Mouse (Mus musculus) midbrain, postnatal 0 days (tissue): ENCODE data around the gene Fem1a. TPM values are rescaled to one million over a fixed set of nuclear protein-coding genes. Genes with fewer than 3 reads are reported as not detected.
A peak's percentile ranks its signal among the peaks of the same experiment; 100 is the strongest.

ENCODE experiments used
- ATAC-seq: fragments of 200-750 bp; cut with Nextera tagmentation; 2 replicates; pipeline ENCODE4 v1.8.0; 2017; ENCODE audit warnings: moderate number of reproducible peaks, mild to moderate bottlenecking, moderate TSS enrichment, moderate library complexity; ENCODE audit not compliant: low FRiP score
- DNase-seq: peaks from one replicate; pipeline ENCODE4 v3.0.0-alpha.2; 2015; ENCODE audit warnings: low spot score
- H3K27ac ChIP-seq: fragments of 300-500 bp; sonication (generic); 2 replicates; pipeline ENCODE4 v1.5.1; 2014; ENCODE audit warnings: low read depth, mild to moderate bottlenecking, low read length, mixed read lengths
- H3K27me3 ChIP-seq: fragments of 300-500 bp; sonication (generic); 2 replicates; pipeline ENCODE4 v1.6.1; 2014; ENCODE audit warnings: low read length, control low read depth, mixed read lengths; ENCODE audit not compliant: insufficient read depth
- H3K36me3 ChIP-seq: fragments of 300-500 bp; sonication (generic); 2 replicates; pipeline ENCODE4 v1.6.1; 2014; ENCODE audit warnings: low read length, control low read depth, mixed read lengths; ENCODE audit not compliant: insufficient read depth
- H3K4me1 ChIP-seq: fragments of 300-500 bp; sonication (generic); 2 replicates; pipeline ENCODE4 v1.6.1; 2014; ENCODE audit warnings: mild to moderate bottlenecking, control low read depth, antibody characterized with exemption, low read length, mixed read lengths; ENCODE audit not compliant: insufficient read depth
- H3K4me2 ChIP-seq: fragments of 300-500 bp; sonication (generic); 2 replicates; pipeline ENCODE4 v1.6.1; 2014; ENCODE audit warnings: low read depth, mild to moderate bottlenecking, low read length, mixed read lengths; ENCODE audit not compliant: poor library complexity, severe bottlenecking
- H3K4me3 ChIP-seq: fragments of 300-500 bp; sonication (generic); 2 replicates; pipeline ENCODE4 v1.5.1; 2014; ENCODE audit warnings: low read depth, mild to moderate bottlenecking, low read length, moderate library complexity
- H3K9ac ChIP-seq: fragments of 300-500 bp; sonication (generic); replicated peaks from 2 replicates; pipeline ENCODE4 v1.6.1; 2014; ENCODE audit warnings: mild to moderate bottlenecking, low read length, moderate library complexity, mixed read lengths; ENCODE audit not compliant: poor library complexity, severe bottlenecking
- H3K9me3 ChIP-seq: fragments of 300-500 bp; sonication (generic); 2 replicates; pipeline ENCODE4 v1.6.1; 2016; ENCODE audit warnings: low read length, control low read depth
- CTCF ChIP-seq: IDR thresholded peaks from 2 replicates; pipeline ENCODE4 v1.5.1; 2016; ENCODE audit warnings: antibody characterized with exemption, mild to moderate bottlenecking
- WGBS: fragments of 180-500 bp; shearing (Covaris S2); extraction: QIAGEN DNeasy Blood & Tissue Kit; methylation state at CpG from one replicate; pipeline ENCODE4 v1.1.7; 2014; 5-methylcytosine and 5-hydroxymethylcytosine counted together
- polyA plus RNA-seq: library from polyadenylated mRNA; unstranded; fragments of >200 nt; fragmentation: Nextera tagmentation; extraction: Ambion mirVana; gene quantifications from 2 replicates; pipeline ENCODE4 v1.2.1, GENCODE M21; 2015
- total RNA-seq: library from RNA; depleted of rRNA; stranded (reverse); fragments of >200 nt; gene quantifications from 2 replicates; pipeline ENCODE4 v1.2.3, GENCODE M21; 2014

Fem1a gene
- total and polyA plus RNA-seq, 2 experiments from 2014 or later, result 14.2 to 43.2 TPM

DNA sequence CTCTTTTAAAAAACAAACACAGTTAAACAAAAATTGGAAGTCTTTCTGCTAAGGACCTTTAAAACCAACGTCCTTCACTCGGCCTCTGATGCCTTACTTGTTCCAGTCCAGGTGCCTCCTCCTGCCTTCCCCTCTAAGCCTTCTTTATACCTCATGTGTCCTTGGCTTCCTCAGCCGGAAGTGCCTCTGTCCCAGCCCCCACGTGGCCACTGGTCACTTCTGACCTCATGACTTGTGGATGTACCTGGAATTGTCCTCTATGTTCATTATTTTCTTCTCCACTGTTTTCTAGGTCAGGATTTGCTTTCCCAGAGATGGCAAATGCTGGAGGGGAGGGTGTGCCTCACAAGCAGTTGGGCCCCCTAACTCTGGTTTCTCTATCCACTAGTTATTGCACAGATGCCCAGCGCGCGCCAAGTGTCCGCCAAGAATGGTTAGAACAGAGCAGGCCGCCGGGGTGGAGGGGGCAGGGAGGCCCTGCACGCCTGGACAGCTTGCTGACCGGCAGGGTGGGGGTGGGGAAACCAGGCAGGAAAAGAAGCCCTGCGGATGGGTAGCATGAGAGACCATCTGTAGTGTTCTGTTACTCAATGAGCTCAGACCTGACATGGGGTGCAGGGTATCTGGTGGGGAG, 45.9 kb downstream of the Fem1a start:
- Histone ChIP-seq H3K4me1 (0 out of 2 replicates have a peak, but pooled peaks cover 3% of the 10 kb centered on the region), H3K27ac (no peak overlapping the region), H3K4me3 (no peak overlapping the region), H3K36me3 (no peaks in the 10 kb centered on the region), H3K4me2 (no peak overlapping the region), H3K9me3 (no peaks in the 10 kb centered on the region), H3K27me3 (no peaks in the 10 kb centered on the region), H3K9ac (no peak overlapping the region)
- WGBS, result 21% methylated on average over 13 of the region's 13 CpGs
- peak; percentile 12 for DNase-seq
- ATAC-seq, result no peak
- no peak for TF ChIP-seq CTCF

DNA sequence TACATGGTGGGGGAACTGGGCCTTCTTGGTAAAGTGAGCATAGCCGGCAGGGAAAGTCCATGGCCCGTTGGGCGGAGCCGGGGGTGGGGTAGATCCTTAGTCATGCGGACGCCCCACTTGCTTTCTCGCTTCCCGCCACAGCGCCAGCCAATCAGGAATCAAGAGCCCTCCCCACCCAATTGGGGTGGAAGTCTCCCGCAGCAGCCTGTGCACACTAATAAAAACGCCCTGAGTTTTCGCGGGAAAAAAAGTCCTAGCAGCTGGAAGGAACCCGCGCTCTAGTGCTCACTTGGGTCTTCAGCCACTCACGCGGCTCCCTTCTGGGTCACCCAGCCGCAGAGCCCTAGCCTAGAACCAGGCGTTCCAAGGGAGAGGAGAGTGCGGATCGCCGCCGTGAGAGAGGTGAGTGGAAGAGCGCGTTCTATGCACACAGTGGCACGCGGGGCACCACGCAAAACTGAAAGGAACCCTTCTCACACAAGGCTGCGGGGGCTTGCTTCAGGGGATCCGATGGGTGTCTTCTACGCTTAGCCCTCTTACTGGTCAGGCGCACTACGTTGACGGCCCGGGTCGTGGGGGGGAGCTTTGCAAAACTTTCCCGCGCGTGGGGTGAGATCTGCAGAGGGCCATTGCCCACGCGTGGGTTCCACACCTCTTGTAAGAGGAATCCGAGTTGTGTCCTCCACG, 46.7 kb downstream of the Fem1a start, which contains the start of gene Uhrf1:
Uhrf1 (plus strand) TSS at position 162 of the 687 bp plus-strand sequence.
- H3K4me2 ChIP-seq, result peak within 1 kb of the TSS; percentile 95
- peak within 1 kb of the TSS; percentile 60 for H3K4me3 ChIP-seq
- 0 out of 2 replicates have a peak, but pooled peaks cover 3% of the 10 kb centered on the region for H3K4me1 ChIP-seq
- under 1% methylated on average over 43 of the region's 43 CpGs for WGBS
- no peaks in the 10 kb centered on the region for H3K36me3 ChIP-seq
- no peak within 1 kb of the TSS for H3K27ac ChIP-seq
- H3K9me3 ChIP-seq, result no peaks in the 10 kb centered on the region
- DNase-seq (peak; percentile 77), ATAC-seq (peak; percentile 18)
- H3K27me3 ChIP-seq, result no peaks in the 10 kb centered on the region
- TF ChIP-seq CTCF, result no peak
- H3K9ac ChIP-seq, result 0 out of 2 replicates have a peak within 1 kb of the TSS, but pooled peaks have one; percentile 44

DNA sequence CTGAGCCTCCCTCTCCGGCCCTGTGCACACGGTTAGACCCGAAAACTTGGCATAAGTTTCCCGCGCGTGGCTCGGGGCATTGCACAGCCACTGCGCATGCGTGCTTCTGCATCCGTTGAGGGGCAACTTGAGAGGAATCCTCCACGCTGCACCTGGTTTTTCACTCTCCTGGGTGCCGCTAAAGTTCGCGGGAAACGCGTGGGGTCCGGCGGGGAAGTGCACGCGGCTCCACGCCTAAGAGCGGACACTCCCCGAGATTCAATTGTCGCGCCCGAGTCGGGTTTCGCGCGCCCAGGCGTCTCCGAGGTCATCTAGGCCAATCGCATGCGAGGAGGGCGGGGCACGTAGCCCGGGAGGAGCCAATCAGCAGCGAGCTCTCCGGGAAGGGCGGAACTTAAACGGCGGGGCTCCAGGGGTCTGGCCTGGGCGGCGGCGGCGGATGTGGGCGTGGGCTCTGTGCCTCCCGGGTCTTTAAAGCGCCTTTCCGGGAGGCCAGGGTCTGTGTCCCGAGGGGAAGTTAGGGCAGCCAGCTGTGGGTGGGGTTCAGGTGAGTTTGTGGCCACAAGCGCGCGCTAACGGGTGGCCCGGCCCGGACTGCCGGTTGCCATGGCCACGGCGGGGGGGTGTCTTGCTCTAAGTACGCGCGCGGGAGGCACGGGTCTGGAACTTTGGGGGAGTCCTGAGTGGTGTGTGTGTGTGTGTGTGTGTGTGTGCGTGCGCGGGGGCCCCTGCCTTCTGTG, 47.4 kb downstream of the Fem1a start:
- TF ChIP-seq CTCF, result no peak
- H3K27ac ChIP-seq, result no peak overlapping the region
- H3K27me3 ChIP-seq, result no peaks in the 10 kb centered on the region
- under 1% methylated on average over 64 of the region's 68 CpGs for WGBS
- H3K9ac ChIP-seq, result 0 out of 2 replicates have a peak overlapping the region, but pooled peaks have one; percentile 44
- H3K36me3 ChIP-seq, result no peaks in the 10 kb centered on the region
- peak; percentile 95 for DNase-seq
- H3K9me3 ChIP-seq, result no peaks in the 10 kb centered on the region
- H3K4me2 ChIP-seq, result peak overlapping the region; percentile 95
- 0 out of 2 replicates have a peak, but pooled peaks cover 3% of the 10 kb centered on the region for H3K4me1 ChIP-seq
- peak overlapping the region; percentile 60 for H3K4me3 ChIP-seq
- ATAC-seq, result peak; percentile 96

DNA sequence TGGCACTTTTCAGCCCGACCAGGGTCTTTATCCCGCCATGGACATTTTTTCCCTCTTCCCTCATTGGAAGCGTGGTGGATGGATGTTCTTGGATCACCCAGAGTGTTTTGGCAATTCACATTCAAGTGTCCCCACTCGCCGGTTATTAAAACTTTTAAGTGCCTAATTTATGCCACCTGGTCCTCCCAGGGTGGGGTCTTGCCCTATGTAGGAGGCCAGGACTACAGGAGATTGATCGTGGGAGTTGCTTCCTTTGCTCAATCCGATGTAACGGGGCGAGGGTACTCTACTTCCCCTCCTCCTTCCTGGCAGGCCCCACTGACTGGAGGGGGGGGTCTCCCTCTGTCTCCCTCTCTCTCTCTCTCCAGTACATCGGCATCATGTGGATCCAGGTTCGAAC, 48.1 kb downstream of the Fem1a start:
- TF ChIP-seq CTCF, result no peak
- no peak overlapping the region for H3K27ac ChIP-seq
- DNase-seq (no peak), ATAC-seq (no peak)
- H3K27me3 ChIP-seq, result no peaks in the 10 kb centered on the region
- 13% methylated on average over 11 of the region's 11 CpGs for WGBS
- H3K9me3 ChIP-seq, result no peaks in the 10 kb centered on the region
- H3K4me3 ChIP-seq, result peak overlapping the region; percentile 60; the same call in 1 of the 2 replicates
- 0 out of 2 replicates have a peak, but pooled peaks cover 3% of the 10 kb centered on the region for H3K4me1 ChIP-seq
- H3K36me3 ChIP-seq, result no peaks in the 10 kb centered on the region
- no peak overlapping the region for H3K9ac ChIP-seq
- H3K4me2 ChIP-seq, result peak overlapping the region; percentile 95

DNA sequence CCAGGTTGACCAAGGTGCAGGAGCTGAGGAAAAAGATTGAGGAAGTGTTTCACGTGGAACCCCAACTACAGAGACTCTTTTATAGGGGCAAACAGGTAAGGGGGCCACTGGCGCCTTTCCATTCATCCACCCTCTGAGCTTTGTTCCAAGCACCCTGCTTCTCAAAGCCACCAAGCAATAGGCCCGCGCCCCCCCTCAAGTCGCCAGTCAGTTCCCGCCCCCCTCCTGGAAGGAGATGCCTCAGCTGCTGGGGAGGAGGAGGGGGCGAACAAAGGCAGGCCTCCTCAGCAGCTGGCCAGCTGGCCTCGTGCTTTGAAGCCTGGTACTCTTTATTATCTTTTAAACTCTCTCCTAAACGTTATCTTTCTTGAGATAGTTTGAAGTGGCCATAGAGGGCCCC, 48.5 kb downstream of the Fem1a start:
- H3K4me3 ChIP-seq, result no peak overlapping the region
- DNase-seq, result no peak
- 36% methylated on average over 8 of the region's 9 CpGs for WGBS

More for the DNA sequence above, 48.5 kb downstream of the Fem1a start:
- Histone ChIP-seq H3K4me2 (peak overlapping the region; percentile 95; the same call in 1 of the 2 replicates), H3K9ac (no peak overlapping the region), H3K9me3 (no peaks in the 10 kb centered on the region), H3K4me1 (0 out of 2 replicates have a peak, but pooled peaks cover 3% of the 10 kb centered on the region), H3K27me3 (no peaks in the 10 kb centered on the region), H3K27ac (no peak overlapping the region), H3K36me3 (no peaks in the 10 kb centered on the region)
- TF ChIP-seq CTCF, result no peak
- ATAC-seq, result no peak
